Mouse (Mus musculus) bone marrow macrophage, adult 2 months (primary cell): ENCODE results near the gene Tshr.

Experiments used
- CTCF ChIP-seq: IDR thresholded peaks from 2 replicates; pipeline ENCODE4 v1.5.1; 2012; ENCODE audit warnings: low read depth, mild to moderate bottlenecking, low read length, moderate library complexity
- POLR2A ChIP-seq: IDR thresholded peaks from 2 replicates; pipeline ENCODE4 v1.6.1; 2012; ENCODE audit warnings: mild to moderate bottlenecking, low read depth, low read length, borderline replicate concordance

DNA sequence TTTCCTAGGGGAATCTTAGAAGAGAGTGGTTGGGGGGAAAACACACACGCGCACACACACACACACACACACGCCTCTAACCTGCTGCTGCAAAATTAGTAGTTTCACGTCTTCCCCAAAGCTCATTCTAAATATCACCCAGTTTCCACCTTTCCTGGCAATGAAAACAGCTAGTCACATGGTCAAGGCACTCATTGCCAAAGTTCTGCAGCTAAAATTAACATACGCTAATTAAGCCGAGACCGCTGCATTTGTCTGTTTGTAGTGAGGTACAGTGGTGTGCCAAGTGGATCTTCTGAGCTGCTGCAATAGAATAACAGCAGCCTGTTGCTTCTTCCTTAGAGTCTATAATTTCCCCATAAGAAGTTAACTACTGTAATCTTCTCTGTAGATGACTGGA lies 32.5 kb downstream of the Tshr start:
- no peak for TF ChIP-seq CTCF
- no peak for TF ChIP-seq POLR2A
